Mouse (Mus musculus): Measurements from ENCODE around the gene Ccdc85c. TPM values are rescaled to one million over a fixed set of nuclear protein-coding genes. Genes with fewer than 3 reads are reported as not detected.

The Ccdc85c gene
- total RNA-seq, 2 experiments from 2014 or later: 63.8 to 64.7 TPM

DNA sequence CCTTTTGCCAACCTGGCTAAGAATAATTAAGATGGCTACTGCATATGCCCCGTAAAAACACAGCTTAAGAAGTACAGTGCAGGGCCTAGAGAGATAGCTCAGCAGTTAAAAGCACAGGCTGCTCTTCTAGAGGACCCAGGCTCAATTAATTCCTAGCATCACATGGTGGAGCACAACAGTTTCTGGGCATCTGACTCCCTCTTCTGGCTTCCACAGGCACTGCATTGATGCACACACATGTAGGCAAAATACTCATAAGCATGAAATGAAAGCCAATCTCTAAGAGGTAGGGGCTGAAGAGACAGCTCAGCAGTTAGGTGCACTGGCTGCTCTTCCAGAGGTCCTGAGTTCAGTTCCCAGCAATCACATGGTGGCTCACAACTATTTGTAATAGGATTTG, 113.2 kb downstream of the Ccdc85c start:
- peak; percentile 29 to 52 for DNase-seq (ENCODE audit: low spot score in 2 of 2)
- intact Hi-C loops (cut with DNase I): no loop called here

DNA sequence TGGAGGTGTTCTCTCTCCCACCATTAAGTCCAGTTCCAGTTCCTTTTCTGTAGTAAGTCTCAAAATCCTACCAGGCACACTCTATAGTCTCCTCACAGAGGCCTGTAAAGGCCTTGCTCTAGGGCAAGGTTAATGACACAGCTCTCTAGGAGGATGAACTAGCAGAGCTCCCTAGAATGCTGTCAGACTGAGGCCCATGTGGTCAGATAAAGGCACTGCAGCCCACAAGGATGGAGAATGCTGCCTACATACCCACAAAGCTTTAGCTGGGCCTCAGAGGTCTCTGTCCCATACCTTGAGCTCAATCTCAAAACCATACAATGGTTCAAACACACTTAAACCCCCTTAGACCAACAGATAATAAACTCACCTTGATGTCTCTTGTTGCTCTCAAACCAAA, 115.4 kb downstream of the Ccdc85c start:
- intact Hi-C loops (cut with DNase I): no loop called here
- DNase-seq (ENCODE audit: low spot score in 2 of 2): no peak

Other genes with a start within 250 kb of the Ccdc85c start
- gene Setd3, start 96.1 kb downstream of the Ccdc85c start, total RNA-seq (2021): 100 to 1,000 TPM; 123 to 127 TPM
- gene Ccnk, start 95.8 kb downstream of the Ccdc85c start, total RNA-seq (2021): 10 to 100 TPM; 32.4 TPM
- gene Hhipl1, start 30.8 kb upstream of the Ccdc85c start, total RNA-seq (2021): 1 to 10 TPM; 6.4 to 8.5 TPM
- 100 to 1,000 TPM; 258 to 270 TPM for gene Cyp46a1, start 59.0 kb upstream of the Ccdc85c start, total RNA-seq (2021)
- gene Eml1, start 95.5 kb upstream of the Ccdc85c start, total RNA-seq (2021): 10 to 100 TPM; 62.1 to 77.0 TPM

Data from left cerebral cortex, postnatal 14 days (tissue).